Mouse (Mus musculus): ENCODE data around the gene Farsb. TPM values are rescaled to one million over a fixed set of nuclear protein-coding genes. Genes with fewer than 3 reads are reported as not detected.
"Not testable (repeated sequence)": the region's sequence is repeated elsewhere in the genome, so short reads cannot be mapped to it uniquely, and the experiment has no call there.

Farsb gene
- polyA plus RNA-seq, 1 experiment from 2014 or later, result 137 TPM

- WGBS, result 46% methylated on average over 23 of the region's 23 CpGs
- ATAC-seq (ENCODE audit: insufficient number of reproducible peaks, insufficient read depth, low FRiP score, low TSS enrichment, low read depth), result no peak
- Histone ChIP-seq H3K9me3 (no peaks in the 10 kb centered on the region), H3K4me3 (replicated peaks) (no peak overlapping the region), H3K9ac (replicated peaks) (no peak overlapping the region), H3K36me3 (no peaks in the 10 kb centered on the region), H3K4me1 (replicated peaks) (peaks cover 4% of the 10 kb centered on the region; the same call in 1 of the 2 replicates), H3K27ac (no peak overlapping the region), H3K27me3 (no peaks in the 10 kb centered on the region), H3K4me2 (no peak overlapping the region)
Measured at GRCm38 (mm10) chr1:78525189-78525886, 36.6 kb upstream of the Farsb start.

GRCm38 (mm10) chr1:78518907-78519306 is 30.2 kb upstream of the Farsb start:
- ATAC-seq (ENCODE audit: insufficient number of reproducible peaks, insufficient read depth, low FRiP score, low TSS enrichment, low read depth), result no peak
- Histone ChIP-seq H3K4me2 (no peak overlapping the region), H3K27ac (no peak overlapping the region), H3K9me3 (no peaks in the 10 kb centered on the region), H3K27me3 (no peaks in the 10 kb centered on the region), H3K36me3 (no peaks in the 10 kb centered on the region), H3K4me1 (replicated peaks) (no peaks in the 10 kb centered on the region), H3K9ac (replicated peaks) (no peak overlapping the region), H3K4me3 (replicated peaks) (no peak overlapping the region)
- WGBS, result 90% methylated on average over 7 of the region's 7 CpGs

- H3K27ac ChIP-seq, result no peak overlapping the region
- WGBS, result 83% methylated on average over 8 of the region's 8 CpGs
- no peaks in the 10 kb centered on the region for H3K36me3 ChIP-seq
- no peaks in the 10 kb centered on the region for H3K9me3 ChIP-seq
- H3K4me2 ChIP-seq, result no peak overlapping the region
- no peaks in the 10 kb centered on the region; the same call in 1 of the 2 replicates for H3K4me1 ChIP-seq (replicated peaks)
- peaks cover 11% of the 10 kb centered on the region for H3K27me3 ChIP-seq
- no peak overlapping the region for H3K9ac ChIP-seq (replicated peaks)
- ATAC-seq (ENCODE audit: insufficient number of reproducible peaks, insufficient read depth, low FRiP score, low TSS enrichment, low read depth), result no peak
- no peak overlapping the region for H3K4me3 ChIP-seq (replicated peaks)
Measured at GRCm38 (mm10) chr1:78512756-78513155, 24.1 kb upstream of the Farsb start.

- no peaks in the 10 kb centered on the region; the same call in 1 of the 2 replicates for H3K4me1 ChIP-seq (replicated peaks)
- peak; percentile 37; the same call in 1 of the 2 replicates for ATAC-seq (ENCODE audit: insufficient number of reproducible peaks, insufficient read depth, low FRiP score, low TSS enrichment, low read depth)
- no peaks in the 10 kb centered on the region for H3K36me3 ChIP-seq
- H3K4me2 ChIP-seq, result peak within 1 kb of the TSS; percentile 62
- peak within 1 kb of the TSS; percentile 44 for H3K9ac ChIP-seq (replicated peaks)
- H3K27me3 ChIP-seq, result peaks cover 11% of the 10 kb centered on the region
- no peak within 1 kb of the TSS for H3K27ac ChIP-seq
- H3K4me3 ChIP-seq (replicated peaks), result peak within 1 kb of the TSS; percentile 34
- 3% methylated on average over 25 of the region's 25 CpGs for WGBS
- H3K9me3 ChIP-seq, result no peaks in the 10 kb centered on the region
Measured at GRCm38 (mm10) chr1:78511621-78512160, 23.0 kb upstream of the Farsb start, which contains the start of gene BC035947. Gene BC035947, minus strand, starts transcription at chr1:78512158.

GRCm38 (mm10) chr1:78510862-78511261 is 22.2 kb upstream of the Farsb start, which contains the start of gene Mogat1:
Gene Mogat1, plus strand, starts transcription at chr1:78510991.
- no peaks in the 10 kb centered on the region; the same call in 1 of the 2 replicates for H3K4me1 ChIP-seq (replicated peaks)
- no peaks in the 10 kb centered on the region for H3K36me3 ChIP-seq
- peak within 1 kb of the TSS; percentile 62 for H3K4me2 ChIP-seq
- H3K4me3 ChIP-seq (replicated peaks), result peak within 1 kb of the TSS; percentile 34
- peak within 1 kb of the TSS; percentile 44 for H3K9ac ChIP-seq (replicated peaks)
- no peaks in the 10 kb centered on the region for H3K9me3 ChIP-seq
- ATAC-seq (ENCODE audit: insufficient number of reproducible peaks, insufficient read depth, low FRiP score, low TSS enrichment, low read depth), result no peak
- 69% methylated on average over 5 of the region's 5 CpGs for WGBS
- no peak within 1 kb of the TSS for H3K27ac ChIP-seq
- peaks cover 11% of the 10 kb centered on the region for H3K27me3 ChIP-seq

GRCm38 (mm10) chr1:78507137-78507536 is 18.4 kb upstream of the Farsb start:
- no peaks in the 10 kb centered on the region; the same call in 1 of the 2 replicates for H3K4me1 ChIP-seq (replicated peaks)
- no peak overlapping the region for H3K4me2 ChIP-seq
- H3K9me3 ChIP-seq, result no peaks in the 10 kb centered on the region
- ATAC-seq (ENCODE audit: insufficient number of reproducible peaks, insufficient read depth, low FRiP score, low TSS enrichment, low read depth), result no peak
- 41% methylated on average over 1 of the region's 1 CpGs for WGBS
- no peaks in the 10 kb centered on the region for H3K36me3 ChIP-seq
- H3K4me3 ChIP-seq (replicated peaks), result no peak overlapping the region
- peaks cover 11% of the 10 kb centered on the region for H3K27me3 ChIP-seq
- H3K9ac ChIP-seq (replicated peaks), result no peak overlapping the region
- no peak overlapping the region for H3K27ac ChIP-seq

- no peak for ATAC-seq (ENCODE audit: insufficient number of reproducible peaks, insufficient read depth, low FRiP score, low TSS enrichment, low read depth)
- H3K9ac ChIP-seq (replicated peaks), result no peak overlapping the region
- H3K9me3 ChIP-seq, result no peaks in the 10 kb centered on the region
- no peaks in the 10 kb centered on the region for H3K4me1 ChIP-seq (replicated peaks)
- 87% methylated on average over 6 of the region's 6 CpGs for WGBS
- no peak overlapping the region for H3K27ac ChIP-seq
- no peaks in the 10 kb centered on the region for H3K27me3 ChIP-seq
- H3K4me2 ChIP-seq, result no peak overlapping the region
- H3K4me3 ChIP-seq (replicated peaks), result no peak overlapping the region
- no peaks in the 10 kb centered on the region for H3K36me3 ChIP-seq
Measured at GRCm38 (mm10) chr1:78502527-78502926, 13.8 kb upstream of the Farsb start.

- H3K27ac ChIP-seq; H3K4me3 ChIP-seq (replicated peaks); H3K36me3 ChIP-seq: not testable (repeated sequence)
Measured at GRCm38 (mm10) chr1:78501856-78502255, 13.2 kb upstream of the Farsb start.

GRCm38 (mm10) chr1:78501036-78501435 is 12.3 kb upstream of the Farsb start:
- Histone ChIP-seq H3K9me3 (no peaks in the 10 kb centered on the region), H3K9ac (replicated peaks) (no peak overlapping the region), H3K27ac (no peak overlapping the region), H3K4me1 (replicated peaks) (no peaks in the 10 kb centered on the region), H3K4me3 (replicated peaks) (no peak overlapping the region), H3K27me3 (no peaks in the 10 kb centered on the region), H3K36me3 (no peaks in the 10 kb centered on the region), H3K4me2 (no peak overlapping the region)
- no peak for ATAC-seq (ENCODE audit: insufficient number of reproducible peaks, insufficient read depth, low FRiP score, low TSS enrichment, low read depth)
- 90% methylated on average over 16 of the region's 16 CpGs for WGBS

More at GRCm38 (mm10) chr1:78501856-78502255, 13.2 kb upstream of the Farsb start:
- H3K9ac ChIP-seq (replicated peaks); H3K9me3 ChIP-seq; ATAC-seq (ENCODE audit: insufficient number of reproducible peaks, insufficient read depth, low FRiP score, low TSS enrichment, low read depth); H3K4me2 ChIP-seq; H3K4me1 ChIP-seq (replicated peaks); H3K27me3 ChIP-seq: not testable (repeated sequence)
- 88% methylated on average over 12 of the region's 12 CpGs for WGBS

GRCm38 (mm10) chr1:78490143-78490542 is 1.4 kb upstream of the Farsb start:
- Histone ChIP-seq H3K27me3 (no peaks in the 10 kb centered on the region), H3K36me3 (peaks cover 7% of the 10 kb centered on the region), H3K4me2 (no peak overlapping the region), H3K27ac (no peak overlapping the region), H3K9ac (replicated peaks) (no peak overlapping the region), H3K9me3 (no peaks in the 10 kb centered on the region), H3K4me3 (replicated peaks) (no peak overlapping the region), H3K4me1 (replicated peaks) (peaks cover 17% of the 10 kb centered on the region)
- no peak for ATAC-seq (ENCODE audit: insufficient number of reproducible peaks, insufficient read depth, low FRiP score, low TSS enrichment, low read depth)
- WGBS, result 68% methylated on average over 1 of the region's 1 CpGs

- no peaks in the 10 kb centered on the region for H3K9me3 ChIP-seq
- peaks cover 17% of the 10 kb centered on the region for H3K4me1 ChIP-seq (replicated peaks)
- H3K27ac ChIP-seq, result peak overlapping the region; percentile 42; the same call in 1 of the 2 replicates
- peak overlapping the region; percentile 80 for H3K9ac ChIP-seq (replicated peaks)
- under 1% methylated on average over 28 of the region's 28 CpGs for WGBS
- ATAC-seq (ENCODE audit: insufficient number of reproducible peaks, insufficient read depth, low FRiP score, low TSS enrichment, low read depth), result 0 out of 2 replicates have a peak, but pooled peaks have one; percentile 22
- no peaks in the 10 kb centered on the region for H3K27me3 ChIP-seq
- H3K36me3 ChIP-seq, result peaks cover 7% of the 10 kb centered on the region
- peak overlapping the region; percentile 89 for H3K4me2 ChIP-seq
- peak overlapping the region; percentile 96 for H3K4me3 ChIP-seq (replicated peaks)
Measured at GRCm38 (mm10) chr1:78488427-78488751, 308 bp downstream of the Farsb start.
